In genomic region chr1:43138268-43138812, GRCm38 (mm10) we compare ENCODE assay signal across 12 mouse cellular contexts. TPM values are rescaled to one million over a fixed set of nuclear protein-coding genes. Genes with fewer than 3 reads are reported as not detected.
DNase-seq lines count a peak whose midpoint lies in the region; ATAC-seq and TF ChIP-seq lines count a peak whose summit lies in the region.
"Had no signal": no experiment of that assay in that cellular context is flagged by ENCODE, and none has a peak within 500 bp of the region (broad histone marks: within the 10 kb centered on the region; RNA-seq: fewer than 3 reads in every experiment).

No protein-coding gene starts in this region.

- H3K27ac ChIP-seq in forebrain, postnatal 0 days (ENCODE audit: low read depth, low read length): peak overlapping the region; percentile 46
- H3K27ac ChIP-seq in forebrain, embryonic 13.5 days: no peak overlapping the region
- no peak overlapping the region for H3K27ac ChIP-seq in lung, postnatal 0 days (ENCODE audit: low read length)
- H3K27ac ChIP-seq: forebrain, embryonic 10.5 days; hindbrain, embryonic 12.5 days had no signal

- ATAC-seq in forebrain, postnatal 0 days: no peak
- ATAC-seq in forebrain, embryonic 13.5 days: no peak
- ATAC-seq in lung, postnatal 0 days: no peak

- H3K9ac ChIP-seq in forebrain, postnatal 0 days: no peak overlapping the region
- no peak overlapping the region for H3K9ac ChIP-seq in forebrain, embryonic 13.5 days
- H3K9ac ChIP-seq in lung, postnatal 0 days (replicated peaks; ENCODE audit: low read depth): no peak overlapping the region
- H3K9ac ChIP-seq: hindbrain, embryonic 12.5 days had no signal

- WGBS in forebrain, postnatal 0 days: 81% methylated on average over 15 of the region's 15 CpGs
- 76% methylated on average over 15 of the region's 15 CpGs for WGBS in forebrain, embryonic 13.5 days
- 66% methylated on average over 15 of the region's 15 CpGs for WGBS in lung, postnatal 0 days

- H3K4me2 ChIP-seq in forebrain, postnatal 0 days (ENCODE audit: low read depth): no peak overlapping the region
- H3K4me2 ChIP-seq in forebrain, embryonic 13.5 days: no peak overlapping the region
- H3K4me2 ChIP-seq in lung, postnatal 0 days (replicated peaks; ENCODE audit: low read depth, low read length): no peak overlapping the region
- H3K4me2 ChIP-seq: hindbrain, embryonic 12.5 days had no signal

- no peaks in the 10 kb centered on the region for H3K27me3 ChIP-seq in forebrain, postnatal 0 days (ENCODE audit: insufficient read depth, low read length)
- H3K27me3 ChIP-seq in forebrain, embryonic 13.5 days: no peaks in the 10 kb centered on the region
- no peaks in the 10 kb centered on the region for H3K27me3 ChIP-seq in lung, postnatal 0 days (replicated peaks; ENCODE audit: insufficient read depth, low read length)
- H3K27me3 ChIP-seq in splenic B cell, adult 2 months (ENCODE audit: control insufficient read depth, insufficient read depth, low read length, poor library complexity, severe bottlenecking): no peaks in the 10 kb centered on the region
- H3K27me3 ChIP-seq: hindbrain, embryonic 12.5 days had no signal

- no peaks in the 10 kb centered on the region for H3K36me3 ChIP-seq in forebrain, postnatal 0 days (ENCODE audit: insufficient read depth)
- no peaks in the 10 kb centered on the region for H3K36me3 ChIP-seq in forebrain, embryonic 13.5 days (ENCODE audit: poor library complexity, severe bottlenecking)
- no peaks in the 10 kb centered on the region for H3K36me3 ChIP-seq in lung, postnatal 0 days (ENCODE audit: insufficient read depth, low read length)
- H3K36me3 ChIP-seq in splenic B cell, adult 2 months (ENCODE audit: control insufficient read depth, insufficient read depth, low read length, poor library complexity, severe bottlenecking): no peaks in the 10 kb centered on the region
- H3K36me3 ChIP-seq: forebrain, embryonic 10.5 days had no signal

- TF ChIP-seq EP300 in lung, postnatal 0 days (IDR thresholded peaks at IDR 0.05): no peak

- peak; percentile 28; the same call in 1 of the 2 replicates for TF ChIP-seq CTCF in forebrain, postnatal 0 days (IDR thresholded peaks at IDR 0.05; ENCODE audit: low read depth)
- TF ChIP-seq CTCF in lung, postnatal 0 days (IDR thresholded peaks at IDR 0.05): peak; percentile 59

- no peak for DNase-seq in forebrain, postnatal 0 days
- no peak for DNase-seq in lung, postnatal 0 days (ENCODE audit: low spot score)
- no peak for DNase-seq in lung, postnatal 14 days
- peak; percentile 79 for DNase-seq in ZHBTc4 (ENCODE audit: low read depth, low spot score)
- peak; percentile 6 for DNase-seq in splenic B cell, adult 2 months (ENCODE audit: low read depth, low spot score)
- DNase-seq in ovary, postnatal 14 days (ENCODE audit: low spot score): no peak
- DNase-seq in spleen, adult 12 weeks (ENCODE audit: low spot score): no peak
- DNase-seq: kidney, postnatal 36 days; lung, postnatal 4 days had no signal

- H3K9me3 ChIP-seq in forebrain, postnatal 0 days (ENCODE audit: low read length): no peaks in the 10 kb centered on the region
- no peaks in the 10 kb centered on the region for H3K9me3 ChIP-seq in forebrain, embryonic 13.5 days (replicated peaks)
- no peaks in the 10 kb centered on the region for H3K9me3 ChIP-seq in lung, postnatal 0 days (ENCODE audit: low read length)
- H3K9me3 ChIP-seq: forebrain, embryonic 10.5 days; hindbrain, embryonic 12.5 days had no signal

- H3K4me3 ChIP-seq in forebrain, postnatal 0 days (ENCODE audit: low read depth, low read length): no peak overlapping the region
- no peak overlapping the region for H3K4me3 ChIP-seq in forebrain, embryonic 13.5 days
- no peak overlapping the region for H3K4me3 ChIP-seq in lung, postnatal 0 days (ENCODE audit: low read depth, low read length)
- H3K4me3 ChIP-seq: forebrain, embryonic 10.5 days; hindbrain, embryonic 12.5 days had no signal

- no peaks in the 10 kb centered on the region for H3K4me1 ChIP-seq in forebrain, postnatal 0 days (ENCODE audit: insufficient read depth)
- H3K4me1 ChIP-seq in forebrain, embryonic 13.5 days: peaks cover 4% of the 10 kb centered on the region
- no peaks in the 10 kb centered on the region for H3K4me1 ChIP-seq in lung, postnatal 0 days (ENCODE audit: insufficient read depth, low read depth, low read length)
- H3K4me1 ChIP-seq: forebrain, embryonic 10.5 days; hindbrain, embryonic 12.5 days had no signal

RNA-seq across cellular contexts. Expression of gene AI597479, which starts 39.8 kb away (rescaled TPM):
- total RNA-seq in forebrain, postnatal 0 days (2014; rRNA removed): 45.7 and 46.7 TPM in 2 replicates
- 28.4 and 37.0 TPM in 2 replicates for polyA plus RNA-seq in forebrain, postnatal 0 days (2015; fragmentation: Nextera tagmentation; extraction: Ambion mirVana)
- 41.0 and 47.7 TPM in 2 replicates for polyA plus RNA-seq in forebrain, embryonic 13.5 days (2015; fragmentation: Nextera tagmentation; extraction: Ambion mirVana)
- 16.3 and 17.6 TPM in 2 replicates for polyA plus RNA-seq in lung, postnatal 0 days (2015; fragmentation: Nextera tagmentation; extraction: Ambion mirVana)

RNA-seq across cellular contexts. Expression of gene Tgfbrap1, which starts 39.9 kb away (rescaled TPM):
- total RNA-seq in forebrain, postnatal 0 days (2014; rRNA removed): 32.8 and 39.3 TPM in 2 replicates
- polyA plus RNA-seq in forebrain, postnatal 0 days (2015; fragmentation: Nextera tagmentation; extraction: Ambion mirVana): 12.8 and 15.8 TPM in 2 replicates
- polyA plus RNA-seq in forebrain, embryonic 13.5 days (2015; fragmentation: Nextera tagmentation; extraction: Ambion mirVana): 13.2 and 14.9 TPM in 2 replicates
- polyA plus RNA-seq in lung, postnatal 0 days (2015; fragmentation: Nextera tagmentation; extraction: Ambion mirVana): 7.7 and 8.4 TPM in 2 replicates

RNA-seq across cellular contexts. Expression of gene Fhl2, which starts 58.4 kb away (rescaled TPM):
- 32.1 and 33.1 TPM in 2 replicates for total RNA-seq in forebrain, postnatal 0 days (2014; rRNA removed)
- 23.1 and 27.8 TPM in 2 replicates for polyA plus RNA-seq in forebrain, postnatal 0 days (2015; fragmentation: Nextera tagmentation; extraction: Ambion mirVana)
- 4.8 and 6.2 TPM in 2 replicates for polyA plus RNA-seq in forebrain, embryonic 13.5 days (2015; fragmentation: Nextera tagmentation; extraction: Ambion mirVana)
- polyA plus RNA-seq in lung, postnatal 0 days (2015; fragmentation: Nextera tagmentation; extraction: Ambion mirVana): 21.0 and 22.3 TPM in 2 replicates

Comparison
In these comparisons a context has a peak if more than half of its experiments do, and no peak if none do; other contexts are left out.
1. DNase-seq: peak in ZHBTc4 (single experiment) and splenic B cell, adult 2 months (single experiment); none in forebrain, postnatal 0 days (single experiment), lung, postnatal 0 days (single experiment), lung, postnatal 14 days (single experiment), ovary, postnatal 14 days (single experiment) and spleen, adult 12 weeks (single experiment).